9 mouse cellular contexts compared by ENCODE assay signal in genomic region chr7:24175337-24175711, GRCm38 (mm10). TPM values are rescaled to one million over a fixed set of nuclear protein-coding genes. Genes with fewer than 3 reads are reported as not detected.
DNase-seq lines count a peak whose midpoint lies in the region; ATAC-seq and TF ChIP-seq lines count a peak whose summit lies in the region.
"Had no signal": no experiment of that assay in that cellular context is flagged by ENCODE, and none has a peak within 500 bp of the region (broad histone marks: within the 10 kb centered on the region; RNA-seq: fewer than 3 reads in every experiment).

No protein-coding gene starts in this region.

- no peak overlapping the region for H3K27ac ChIP-seq in heart, embryonic 11.5 days (ENCODE audit: low read depth, low read length)
- H3K27ac ChIP-seq in forebrain, embryonic 14.5 days (ENCODE audit: low read depth, low read length): no peak overlapping the region
- no peak overlapping the region for H3K27ac ChIP-seq in liver, embryonic 13.5 days

- no peaks in the 10 kb centered on the region for H3K36me3 ChIP-seq in heart, embryonic 11.5 days (ENCODE audit: control insufficient read depth, insufficient read depth, low read length)
- no peaks in the 10 kb centered on the region for H3K36me3 ChIP-seq in E14TG2a.4 (ENCODE audit: insufficient read depth, low read length)
- H3K36me3 ChIP-seq in forebrain, embryonic 14.5 days (ENCODE audit: control insufficient read depth, insufficient read depth, low read length): no peaks in the 10 kb centered on the region
- no peaks in the 10 kb centered on the region for H3K36me3 ChIP-seq in liver, embryonic 13.5 days

- intact Hi-C loops in heart, postnatal 14 days (cut with DNase I): no loop called here
- intact Hi-C loops in left cerebral cortex, postnatal 4 days (cut with DNase I): no loop called here

- no peaks in the 10 kb centered on the region for H3K9me3 ChIP-seq in heart, embryonic 11.5 days (replicated peaks; ENCODE audit: control insufficient read depth, low read length)
- H3K9me3 ChIP-seq in E14TG2a.4 (ENCODE audit: low read length): no peaks in the 10 kb centered on the region
- no peaks in the 10 kb centered on the region for H3K9me3 ChIP-seq in forebrain, embryonic 14.5 days (replicated peaks; ENCODE audit: control insufficient read depth, low read length)
- H3K9me3 ChIP-seq in liver, embryonic 13.5 days (replicated peaks): no peaks in the 10 kb centered on the region

- 45% methylated on average over 6 of the region's 6 CpGs for WGBS in heart, embryonic 11.5 days (ENCODE audit: insufficient replicate concordance)
- 58% methylated on average over 6 of the region's 6 CpGs for WGBS in forebrain, embryonic 14.5 days
- WGBS in liver, embryonic 13.5 days (ENCODE audit: insufficient replicate concordance): 38% methylated on average over 6 of the region's 6 CpGs

- DNase-seq in heart, postnatal 14 days: no peak
- DNase-seq in forebrain, embryonic 14.5 days (ENCODE audit: low spot score): no peak
- no peak for DNase-seq in liver, embryonic 13.5 days
- DNase-seq in adrenal gland, adult (ENCODE audit: inconsistent age in 2 of 2, low spot score in 1 of 2): no peak
- no peak for DNase-seq in left cerebral cortex, postnatal 4 days
- DNase-seq in cerebellum, adult 11-12 months: no peak

- H3K4me3 ChIP-seq in heart, embryonic 11.5 days (ENCODE audit: low read depth, low read length): peak overlapping the region; percentile 50
- H3K4me3 ChIP-seq in E14TG2a.4 (replicated peaks; ENCODE audit: low read length): peak overlapping the region; percentile 81
- peak overlapping the region; percentile 50 for H3K4me3 ChIP-seq in forebrain, embryonic 14.5 days (ENCODE audit: low read depth, low read length)
- peak overlapping the region; percentile 59 for H3K4me3 ChIP-seq in liver, embryonic 13.5 days (replicated peaks)

- no peaks in the 10 kb centered on the region for H3K27me3 ChIP-seq in heart, embryonic 11.5 days (ENCODE audit: control insufficient read depth, insufficient read depth, low read length)
- no peaks in the 10 kb centered on the region for H3K27me3 ChIP-seq in E14TG2a.4 (ENCODE audit: insufficient read depth, low read length)
- H3K27me3 ChIP-seq in forebrain, embryonic 14.5 days (replicated peaks; ENCODE audit: control insufficient read depth, insufficient read depth, low read length): no peaks in the 10 kb centered on the region
- H3K27me3 ChIP-seq in liver, embryonic 13.5 days: no peaks in the 10 kb centered on the region

- peaks cover 8% of the 10 kb centered on the region; the same call in 1 of the 2 replicates for H3K4me1 ChIP-seq in heart, embryonic 11.5 days (ENCODE audit: control insufficient read depth, insufficient read depth, low read length)
- H3K4me1 ChIP-seq in E14TG2a.4 (replicated peaks; ENCODE audit: low read depth, low read length): peaks cover 9% of the 10 kb centered on the region
- H3K4me1 ChIP-seq in forebrain, embryonic 14.5 days (ENCODE audit: control insufficient read depth, insufficient read depth, low read length): no peaks in the 10 kb centered on the region
- H3K4me1 ChIP-seq in liver, embryonic 13.5 days (replicated peaks): peaks cover 6% of the 10 kb centered on the region; the same call in 1 of the 2 replicates

- peak overlapping the region; percentile 53 for H3K9ac ChIP-seq in heart, embryonic 11.5 days (ENCODE audit: low read depth, low read length)
- peak overlapping the region; percentile 63; the same call in 1 of the 2 replicates for H3K9ac ChIP-seq in forebrain, embryonic 14.5 days (ENCODE audit: low read length)
- H3K9ac ChIP-seq in liver, embryonic 13.5 days: peak overlapping the region; percentile 62

- TF ChIP-seq CTCF in E14TG2a.4 (conservative IDR thresholded peaks at IDR 0.05; ENCODE audit: low read length): no peak

- peak overlapping the region; percentile 52 for H3K4me2 ChIP-seq in heart, embryonic 11.5 days
- H3K4me2 ChIP-seq in forebrain, embryonic 14.5 days (ENCODE audit: low read length): peak overlapping the region; percentile 46
- peak overlapping the region; percentile 57 for H3K4me2 ChIP-seq in liver, embryonic 13.5 days

- no peak for ATAC-seq in heart, embryonic 11.5 days (replicated peaks; ENCODE audit: insufficient number of reproducible peaks, low FRiP score, low TSS enrichment)
- ATAC-seq in forebrain, embryonic 14.5 days: peak; percentile 43; the same call in 1 of the 2 replicates
- no peak for ATAC-seq in liver, embryonic 13.5 days (ENCODE audit: low read depth)

RNA-seq across cellular contexts. Expression of gene Zfp114, which starts 0.5 kb away (rescaled TPM):
- polyA plus RNA-seq in heart, embryonic 11.5 days (2014; fragmentation: Nextera tagmentation; extraction: Ambion mirVana): 3.3 and 3.9 TPM in 2 replicates
- total RNA-seq in heart, postnatal 14 days (2021): under 1 TPM; 0.12 to 0.15 TPM
- 4.0 and 6.1 TPM in 2 replicates for polyA plus RNA-seq in forebrain, embryonic 14.5 days (2014; fragmentation: Nextera tagmentation; extraction: Ambion mirVana)
- 0.61 and 0.94 TPM in 2 replicates for polyA plus RNA-seq in liver, embryonic 13.5 days (2015; fragmentation: Nextera tagmentation; extraction: Ambion mirVana)
- 1 to 10 TPM; 5.2 to 6.2 TPM for total RNA-seq in left cerebral cortex, postnatal 4 days (2021)
- polyA plus RNA-seq: C2C12 had no signal

RNA-seq across cellular contexts. Expression of gene Zfp111, which starts 35.9 kb away (rescaled TPM):
- 7.7 and 8.3 TPM in 2 replicates for polyA plus RNA-seq in heart, embryonic 11.5 days (2014; fragmentation: Nextera tagmentation; extraction: Ambion mirVana)
- 1 to 10 TPM; 4.0 to 5.0 TPM for total RNA-seq in heart, postnatal 14 days (2021)
- polyA plus RNA-seq in forebrain, embryonic 14.5 days (2014; fragmentation: Nextera tagmentation; extraction: Ambion mirVana): 7.7 and 8.1 TPM in 2 replicates
- 1.4 and 2.5 TPM in 2 replicates for polyA plus RNA-seq in liver, embryonic 13.5 days (2015; fragmentation: Nextera tagmentation; extraction: Ambion mirVana)
- 10 to 100 TPM; 10.1 to 12.0 TPM for total RNA-seq in left cerebral cortex, postnatal 4 days (2021)

RNA-seq across cellular contexts. Expression of gene Zfp235, which starts 41.4 kb away (rescaled TPM):
- 7.7 and 10.6 TPM in 2 replicates for polyA plus RNA-seq in heart, embryonic 11.5 days (2014; fragmentation: Nextera tagmentation; extraction: Ambion mirVana)
- 1 to 10 TPM; 6.7 to 6.8 TPM for total RNA-seq in heart, postnatal 14 days (2021)
- polyA plus RNA-seq in forebrain, embryonic 14.5 days (2014; fragmentation: Nextera tagmentation; extraction: Ambion mirVana): 22.8 and 26.7 TPM in 2 replicates
- 3.8 and 4.6 TPM in 2 replicates for polyA plus RNA-seq in liver, embryonic 13.5 days (2015; fragmentation: Nextera tagmentation; extraction: Ambion mirVana)
- total RNA-seq in left cerebral cortex, postnatal 4 days (2021): 10 to 100 TPM; 20.4 to 20.7 TPM
